Mouse (Mus musculus) adrenal gland, postnatal 25 days (tissue): ENCODE results near the gene Ccl9. TPM values are rescaled to one million over a fixed set of nuclear protein-coding genes. Genes with fewer than 3 reads are reported as not detected.
A peak's percentile ranks its signal among the peaks of the same experiment; 100 is the strongest.
"Not testable (repeated sequence)": the region's sequence is repeated elsewhere in the genome, so short reads cannot be mapped to it uniquely, and the experiment has no call there.

Experiments used
- DNase-seq: peaks from one replicate; pipeline ENCODE4 v3.0.0; 2021; ENCODE audit warnings: mixed read lengths
- total RNA-seq: library from RNA; stranded (reverse); gene quantifications from 2 replicates; pipeline ENCODE4 v1.2.3, GENCODE M21; 2021

Ccl9 gene
- total RNA-seq, 1 experiment from 2014 or later: 2.3 TPM

DNA sequence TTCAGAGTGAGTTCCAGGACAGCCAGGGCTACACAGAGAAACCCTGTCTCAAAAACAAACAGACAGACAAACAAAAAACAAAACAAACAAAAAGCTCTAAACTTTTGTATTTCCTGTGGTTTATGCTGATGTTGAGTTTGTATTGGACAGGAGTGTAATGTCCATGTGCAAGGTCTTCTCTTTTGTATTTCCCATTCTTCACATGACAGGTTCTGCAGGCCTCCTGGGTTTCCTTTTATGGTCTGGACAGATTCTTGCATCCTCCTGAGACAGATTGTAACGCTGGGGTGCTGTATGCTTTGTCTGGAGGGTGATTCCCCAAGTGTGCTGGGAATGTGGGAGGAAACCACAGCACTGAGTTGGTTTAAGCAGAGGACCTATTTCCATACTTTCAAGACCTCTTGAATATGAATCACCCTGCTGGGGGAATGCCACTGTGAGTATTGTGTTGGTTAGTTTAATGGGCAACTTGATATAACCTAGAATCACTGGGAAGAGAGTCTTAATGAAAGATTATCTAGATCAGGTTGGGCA is 2.3 kb upstream of the Ccl9 start:
- no peak for DNase-seq

DNA sequence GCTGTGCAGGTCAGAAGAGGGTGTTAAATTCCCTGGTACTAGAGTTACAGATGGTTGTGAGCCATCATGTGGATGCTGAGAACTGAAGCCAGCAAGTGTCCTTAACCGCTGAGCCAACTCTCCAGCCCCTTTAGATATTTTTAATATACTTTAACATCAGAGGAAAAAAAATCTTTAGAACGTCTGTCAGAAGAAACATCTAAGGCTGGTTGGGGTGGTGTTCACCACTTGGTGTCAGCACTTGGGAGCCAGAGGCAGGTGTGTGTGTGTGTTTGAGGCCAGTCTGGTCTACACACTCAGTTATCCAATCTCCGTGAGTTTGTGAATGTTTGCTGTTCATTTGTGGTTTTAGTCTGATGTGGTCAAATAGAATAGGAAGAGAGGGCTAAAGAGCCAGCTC is 563 bp upstream of the Ccl9 start:
- DNase-seq: no peak

DNA sequence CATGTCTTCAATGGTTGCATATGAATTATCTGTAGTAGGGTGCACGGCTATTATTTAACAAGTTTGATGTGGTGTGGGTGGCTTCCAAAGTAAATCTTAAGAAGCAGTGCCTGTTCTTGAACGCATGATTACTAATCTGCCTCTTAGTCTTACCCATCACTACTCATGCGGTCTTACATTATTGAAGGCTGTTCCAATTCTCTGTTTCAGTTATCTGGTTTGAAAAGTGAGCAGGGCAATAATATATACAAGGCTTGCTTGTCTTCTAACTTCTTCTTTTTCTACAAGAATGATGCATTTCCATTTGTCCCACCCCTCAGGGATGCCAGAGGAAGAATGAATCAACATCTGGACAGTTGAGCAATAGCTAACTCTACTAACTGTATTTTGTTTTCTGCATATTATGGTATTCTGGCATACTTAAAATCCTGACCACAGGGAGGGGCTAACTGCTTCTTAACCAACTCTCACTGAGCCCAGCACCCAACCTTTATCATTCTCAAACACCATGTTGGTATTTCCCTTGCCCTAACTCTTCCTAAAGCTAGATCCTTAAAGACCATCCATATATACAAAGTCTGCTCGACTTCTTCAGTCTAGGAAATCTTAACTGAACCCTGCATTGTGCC is 1.4 kb downstream of the Ccl9 start:
- no peak for DNase-seq

DNA sequence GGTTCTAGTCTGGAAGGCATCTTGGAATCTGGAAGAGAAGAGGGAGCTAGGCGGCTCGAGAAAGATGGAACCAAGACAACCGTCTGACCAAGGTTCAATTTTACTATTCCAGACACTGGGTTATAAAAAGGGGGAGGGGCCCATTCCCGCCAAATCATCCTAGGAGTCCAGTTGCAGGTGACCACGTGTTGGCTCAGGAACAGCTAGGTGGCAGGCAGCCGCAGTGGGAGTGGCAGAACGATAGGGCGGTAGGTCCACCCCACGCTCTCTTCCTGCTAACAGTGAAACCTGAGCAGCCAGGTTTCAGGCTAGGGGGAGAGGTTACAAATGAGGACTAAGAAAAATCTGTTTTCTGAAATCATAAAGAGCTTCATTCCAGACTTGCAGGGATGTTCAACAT is 5.6 kb downstream of the Ccl9 start:
- DNase-seq: no peak

DNA sequence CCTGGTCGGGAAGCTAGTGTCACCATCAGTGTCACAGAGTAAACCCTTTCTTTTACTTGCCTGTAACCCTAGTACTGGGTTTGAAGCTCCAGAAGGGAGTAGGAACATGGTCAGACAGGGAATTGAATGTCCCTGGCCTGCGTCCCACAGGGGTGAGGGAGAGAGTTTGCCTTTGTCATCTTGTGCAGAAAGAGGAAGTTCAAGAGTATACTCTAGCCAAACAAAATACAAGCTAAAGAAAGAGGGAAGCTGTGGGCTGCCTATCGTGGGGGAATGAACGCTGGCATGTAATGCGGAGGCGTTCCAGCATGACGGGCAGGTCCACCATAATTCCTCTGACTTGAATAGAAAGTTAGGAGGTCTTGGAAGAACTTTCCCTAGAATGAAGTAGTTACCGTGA is 6.2 kb downstream of the Ccl9 start:
- DNase-seq: no peak

DNA sequence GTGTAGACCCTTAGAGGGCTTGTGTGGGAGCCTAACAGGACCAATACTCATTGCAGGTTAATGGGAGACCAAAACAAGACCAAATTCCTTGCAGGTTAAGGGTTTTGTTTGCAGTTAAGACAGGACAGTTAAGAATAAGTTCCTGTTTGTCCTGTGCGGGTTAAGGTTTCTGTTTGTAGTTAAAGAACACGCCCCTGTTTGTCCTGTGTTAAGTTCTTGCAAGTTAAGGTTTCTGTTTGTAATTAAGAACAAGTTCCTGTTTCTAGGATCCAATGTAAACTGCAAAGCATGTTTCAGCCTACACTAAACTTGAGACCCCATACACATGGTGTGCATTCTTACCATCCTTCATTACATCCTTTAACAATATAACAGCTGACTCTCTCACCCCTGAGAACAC is 8.2 kb downstream of the Ccl9 start:
- DNase-seq: no peak

DNA sequence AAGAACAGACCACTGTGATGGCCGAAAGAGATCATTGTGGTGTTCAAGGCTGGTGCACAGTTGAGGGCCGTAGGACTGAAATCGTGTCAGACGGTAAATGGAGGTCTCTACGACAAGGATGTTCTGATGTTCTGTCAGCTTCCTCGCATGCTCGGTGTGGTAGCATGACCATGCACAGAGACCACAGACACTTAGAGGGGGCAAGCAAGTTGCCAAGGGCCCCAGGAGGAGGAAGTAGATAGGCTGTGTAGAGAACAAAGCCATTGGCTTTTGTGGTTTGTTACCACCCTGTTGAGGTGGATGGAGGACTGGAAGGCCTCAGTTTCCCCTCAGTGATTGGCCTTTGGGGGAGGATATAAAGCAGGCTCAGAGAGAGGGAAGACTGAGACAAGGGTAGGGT is 9.2 kb downstream of the Ccl9 start:
- no peak for DNase-seq

DNA sequence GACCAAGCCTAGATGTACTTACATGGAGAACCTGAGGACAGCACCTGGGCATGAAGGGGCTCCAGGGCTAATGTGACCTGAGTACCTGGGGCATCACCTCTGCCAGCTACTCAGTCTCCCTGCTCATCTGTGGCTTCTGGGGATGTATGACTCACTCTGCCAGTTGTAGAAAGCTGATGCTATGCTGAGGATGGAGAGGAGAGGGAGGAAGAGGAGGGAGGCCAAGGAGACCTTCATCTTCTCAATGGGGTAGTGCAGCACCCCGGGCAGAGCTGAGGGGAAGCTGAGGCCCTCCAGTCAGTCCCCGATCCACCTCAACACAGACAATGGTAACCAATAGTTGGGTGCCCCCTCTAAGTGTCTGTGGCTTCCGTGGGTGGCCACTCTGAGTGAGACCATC is 9.7 kb downstream of the Ccl9 start:
- DNase-seq: no peak

DNA sequence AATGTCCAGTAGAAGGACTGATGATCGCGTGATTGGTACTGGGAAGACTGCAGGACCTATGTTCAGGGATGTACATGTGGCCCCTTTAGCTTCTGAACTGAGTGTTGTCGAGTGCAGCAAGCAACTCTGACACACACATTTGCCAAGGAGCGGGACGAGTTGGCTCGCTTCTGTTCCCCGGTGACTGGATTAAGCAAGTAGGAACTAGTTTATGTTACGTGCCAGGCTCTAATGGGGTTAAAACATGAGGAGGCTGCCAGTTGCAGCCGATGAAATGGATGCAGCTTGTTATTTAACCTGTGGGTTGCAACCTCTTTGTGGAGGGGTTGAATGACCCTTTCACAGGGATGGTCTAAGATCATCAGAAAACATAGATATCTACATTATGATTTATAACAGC is 10.4 kb downstream of the Ccl9 start:
- DNase-seq: no peak

DNA sequence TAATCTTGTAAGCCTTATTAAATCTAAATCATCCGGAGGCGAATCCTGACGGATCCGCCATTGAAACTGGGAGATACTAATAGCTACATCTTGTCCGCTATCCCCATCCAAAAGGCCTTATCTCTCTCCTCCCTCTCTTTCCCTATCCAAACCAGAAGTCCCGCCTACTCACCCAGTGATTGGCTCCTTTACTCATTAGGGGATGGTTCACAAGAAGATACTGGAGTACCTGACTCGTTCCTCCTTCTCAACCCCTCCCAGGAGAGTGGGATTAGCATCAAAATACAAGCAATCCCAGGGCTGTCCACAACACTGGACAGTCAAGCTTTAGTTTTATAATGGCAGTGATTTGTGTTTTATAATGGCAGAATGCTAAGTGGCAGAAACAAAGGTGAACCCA is 11.1 kb downstream of the Ccl9 start:
- DNase-seq: no peak

DNA sequence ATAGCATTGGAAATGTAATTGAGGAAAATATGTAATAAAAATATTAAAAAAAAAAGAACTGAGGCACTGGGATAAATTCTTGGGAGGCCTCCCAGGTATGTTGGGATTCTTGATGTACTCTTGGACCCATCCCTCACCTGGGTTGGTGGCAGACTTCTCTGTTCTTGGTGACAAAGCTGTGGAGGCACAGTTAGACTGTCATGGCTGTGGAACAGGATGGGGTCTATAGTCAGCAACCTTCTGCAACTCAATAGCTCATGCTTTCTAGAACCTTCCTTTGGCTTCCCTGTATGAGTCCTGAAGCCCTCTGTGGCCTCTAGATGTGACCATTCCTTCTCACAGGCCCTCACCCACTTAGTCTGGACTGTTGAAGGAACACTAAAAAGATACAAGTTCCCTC is 11.8 kb downstream of the Ccl9 start:
- DNase-seq: no peak

DNA sequence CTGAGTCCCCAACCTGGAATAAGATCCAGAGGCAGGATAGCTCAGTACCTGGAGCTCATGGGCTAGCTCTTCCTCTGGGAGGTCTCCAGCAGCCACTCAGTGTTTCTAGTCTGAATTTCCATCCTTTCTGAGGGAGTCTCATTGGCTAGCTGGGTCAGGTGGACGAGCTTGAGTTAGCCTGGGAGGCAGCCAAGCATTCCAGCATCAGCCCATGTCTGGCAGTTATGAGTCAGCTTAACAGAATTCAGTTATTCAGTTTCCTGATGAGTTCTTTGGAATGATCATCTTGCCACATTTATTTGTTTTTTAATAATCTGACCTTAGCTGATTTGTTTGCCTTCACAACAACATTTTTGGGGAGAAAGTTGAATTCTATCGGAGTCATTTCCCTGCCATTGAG is 14.7 kb downstream of the Ccl9 start:
- peak; percentile 29 for DNase-seq

DNA sequence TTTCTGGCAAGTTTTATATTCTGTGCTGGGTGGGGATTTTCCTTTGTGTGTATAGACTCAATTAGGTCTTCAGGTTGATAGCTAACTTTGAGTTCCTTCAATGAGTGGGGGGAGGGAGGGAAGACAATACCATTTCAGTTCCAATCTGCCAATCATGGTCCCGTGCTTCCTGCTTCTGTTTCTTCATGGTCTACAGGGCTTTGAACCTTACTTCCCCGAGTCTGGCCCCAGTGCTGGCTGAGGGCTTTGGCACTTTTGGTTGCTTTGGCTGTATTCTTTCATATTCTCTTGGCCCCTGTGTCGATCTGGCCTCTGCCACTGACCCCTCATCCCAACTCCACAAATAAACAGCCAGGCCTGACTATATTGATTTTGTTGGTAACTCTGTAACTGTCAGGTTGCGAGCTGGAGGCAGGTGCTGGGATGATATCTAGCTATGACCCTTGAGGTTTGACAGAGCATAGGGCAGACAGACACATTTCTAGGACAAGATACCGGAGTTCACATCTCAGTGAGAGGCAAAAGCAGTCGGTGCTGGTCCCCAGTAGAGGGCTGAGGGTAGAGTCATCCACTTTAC is 16.0 kb downstream of the Ccl9 start:
- DNase-seq: no peak

DNA sequence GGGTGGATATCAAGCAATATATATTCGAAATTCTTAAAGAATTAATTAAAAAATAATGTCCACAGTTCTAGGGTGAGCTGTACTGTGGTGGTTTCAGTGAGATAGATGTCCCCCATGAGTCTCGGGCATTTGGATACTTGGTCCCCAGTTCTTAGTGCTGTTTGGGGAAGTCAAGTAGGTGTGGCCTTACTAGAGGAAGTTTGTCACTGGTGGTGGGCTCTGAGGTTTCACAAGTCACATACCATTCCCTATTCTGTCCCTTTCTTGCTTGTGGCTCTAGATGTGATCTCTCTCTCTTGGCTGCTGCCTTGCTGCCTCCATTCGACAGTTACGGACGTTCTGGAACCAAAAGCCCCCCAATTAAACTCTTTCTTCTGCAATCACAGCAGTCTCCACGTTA is 18.0 kb downstream of the Ccl9 start:
- no peak for DNase-seq

DNA sequence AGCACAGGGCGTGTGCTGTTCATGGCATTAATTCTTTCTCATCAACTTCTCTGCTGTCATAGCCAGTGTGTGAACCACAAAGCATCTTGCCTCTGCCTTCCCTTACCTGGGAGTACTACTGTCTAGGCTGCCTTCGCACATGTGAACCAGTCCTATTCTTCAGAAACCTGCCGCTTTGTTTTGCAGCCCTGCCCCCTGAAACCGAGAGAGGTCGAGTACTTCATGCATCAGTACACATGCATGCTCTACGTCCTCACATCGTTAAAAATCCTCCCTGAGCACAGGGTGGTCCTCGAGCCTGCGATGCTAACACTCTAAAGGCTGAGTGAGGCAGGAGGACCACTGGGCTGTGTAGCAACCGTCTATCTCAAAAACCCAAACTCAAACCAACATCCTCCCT is 21.4 kb downstream of the Ccl9 start:
- DNase-seq: no peak

DNA sequence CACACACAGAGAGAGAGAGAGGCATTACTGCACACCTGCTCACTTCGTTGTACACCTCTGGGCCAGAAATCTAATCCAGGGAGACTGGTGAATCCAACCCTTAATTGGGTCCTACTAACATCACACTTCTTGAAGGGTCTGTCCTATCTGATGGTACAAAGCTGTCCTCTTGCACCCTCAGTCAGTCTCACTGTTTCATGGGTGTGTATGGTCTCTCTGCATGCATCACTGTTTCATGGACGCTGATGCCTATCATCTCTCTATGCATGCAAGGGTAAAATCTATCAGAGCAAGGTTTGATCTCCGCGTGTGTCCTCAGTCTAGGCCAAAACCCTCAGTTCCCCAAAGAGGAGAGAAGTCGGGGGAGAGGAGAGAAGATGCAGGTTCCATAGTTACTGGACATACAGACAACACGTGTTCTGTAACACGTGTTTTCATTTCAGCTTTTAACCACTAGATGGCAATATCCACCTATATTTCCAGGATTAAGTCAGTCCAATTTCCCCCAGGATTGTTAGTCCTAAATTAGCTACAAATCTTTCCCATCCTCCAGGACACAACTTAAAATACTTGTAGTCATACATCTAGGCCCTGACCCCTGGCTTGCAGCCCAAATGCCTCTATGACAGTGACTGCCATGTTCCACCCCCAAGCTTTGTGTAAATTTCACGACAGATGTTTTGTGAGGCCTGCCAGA is 22.2 kb downstream of the Ccl9 start:
- DNase-seq: no peak

DNA sequence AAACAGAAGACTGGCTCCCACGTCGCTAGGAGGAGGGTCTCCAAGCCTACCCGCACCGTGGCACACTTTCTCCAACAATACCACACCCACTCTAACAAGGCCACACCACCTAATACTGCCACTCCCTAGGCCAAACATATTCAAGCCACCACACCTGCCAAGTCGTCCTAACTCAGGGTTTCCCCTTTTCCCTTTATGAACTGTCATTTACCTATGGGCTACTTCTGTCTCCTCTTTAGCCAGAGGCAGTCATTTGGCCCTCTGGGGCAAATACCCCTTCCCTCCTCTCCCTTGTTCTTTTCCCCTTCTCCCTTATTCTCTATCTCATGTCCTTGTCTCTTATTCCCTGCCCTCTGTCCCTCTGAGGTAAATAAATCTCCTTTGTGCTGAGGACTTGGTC is 26.8 kb downstream of the Ccl9 start:
- no peak for DNase-seq

DNA sequence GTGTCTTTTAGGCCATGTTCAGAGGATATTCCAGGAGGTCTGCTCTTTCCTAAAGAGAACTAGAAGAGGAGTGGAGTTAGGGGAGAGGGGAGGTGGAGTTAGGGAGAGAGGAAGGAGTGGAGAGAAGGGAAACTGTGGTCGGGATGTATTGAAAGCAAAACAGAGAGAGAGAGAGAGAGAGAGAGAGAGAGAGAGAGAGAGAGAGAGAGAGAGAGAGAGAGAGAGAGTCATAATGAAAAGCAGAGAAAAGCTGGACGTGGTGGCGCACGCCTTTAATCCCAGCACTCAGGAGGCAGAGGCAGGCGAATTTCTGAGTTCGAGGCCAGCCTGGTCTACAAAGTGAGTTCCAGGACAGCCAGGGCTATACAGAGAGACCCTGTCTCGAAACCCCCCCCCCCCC is 27.4 kb downstream of the Ccl9 start:
- DNase-seq: not testable (repeated sequence)

DNA sequence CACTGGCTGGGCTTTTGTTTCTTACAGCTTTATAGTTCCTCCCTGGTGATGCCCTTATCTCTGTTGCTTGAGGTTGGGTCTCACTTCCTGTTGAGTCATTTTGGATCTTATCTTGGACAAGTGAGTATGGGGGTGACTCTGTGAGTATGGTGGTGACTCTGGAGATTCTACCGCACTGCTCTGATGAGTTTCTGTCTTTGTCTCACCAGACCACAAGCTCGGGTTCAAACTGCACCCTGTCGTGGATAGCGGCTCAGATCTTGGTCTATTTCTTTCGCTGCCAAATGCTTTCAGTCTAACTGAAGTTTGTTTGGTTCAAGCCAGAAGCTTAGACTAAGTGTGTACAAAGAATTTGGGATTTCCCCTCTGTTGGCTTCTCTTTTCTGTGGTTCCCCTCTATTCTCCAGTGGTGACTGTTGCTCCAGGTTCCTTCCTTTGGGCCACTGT is 28.2 kb downstream of the Ccl9 start:
- no peak for DNase-seq

DNA sequence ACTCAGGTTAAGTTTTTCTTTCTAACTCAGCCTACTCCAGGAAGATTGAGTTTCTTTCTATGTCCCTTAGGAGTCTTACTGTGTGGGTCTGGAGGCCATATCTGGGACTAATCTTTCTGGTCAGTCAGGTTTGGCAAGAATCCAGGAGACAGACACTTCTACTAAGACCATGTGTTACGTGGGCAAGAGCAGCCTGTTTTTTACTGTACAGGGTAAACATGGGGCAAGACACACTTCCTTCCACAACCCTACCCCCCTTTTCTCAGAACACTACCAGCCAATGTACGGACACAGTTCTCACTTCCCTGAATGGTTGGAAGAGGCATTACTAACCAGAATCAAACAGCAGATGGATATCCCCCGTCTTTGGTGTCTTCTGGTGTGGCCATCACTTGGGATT is 34.2 kb downstream of the Ccl9 start:
- no peak for DNase-seq

DNA sequence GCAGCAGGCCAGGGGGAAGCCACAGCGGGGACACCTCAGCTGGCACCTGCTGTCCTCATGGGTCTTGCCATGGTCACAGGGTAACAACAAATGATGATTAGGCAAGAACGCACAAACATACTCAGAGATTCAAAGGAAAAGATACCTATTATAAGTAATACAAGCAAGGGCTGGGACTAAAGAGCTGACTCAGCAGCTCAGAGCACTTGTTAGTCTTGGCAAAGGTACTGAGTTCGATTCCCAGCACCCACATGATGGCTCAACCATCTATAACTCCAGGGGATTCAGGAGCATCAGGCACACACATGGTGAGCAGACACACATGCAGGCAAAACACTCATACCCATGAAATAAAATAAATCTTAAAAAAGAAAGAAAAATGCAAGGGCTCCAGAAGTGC is 37.0 kb downstream of the Ccl9 start:
- no peak for DNase-seq

DNA sequence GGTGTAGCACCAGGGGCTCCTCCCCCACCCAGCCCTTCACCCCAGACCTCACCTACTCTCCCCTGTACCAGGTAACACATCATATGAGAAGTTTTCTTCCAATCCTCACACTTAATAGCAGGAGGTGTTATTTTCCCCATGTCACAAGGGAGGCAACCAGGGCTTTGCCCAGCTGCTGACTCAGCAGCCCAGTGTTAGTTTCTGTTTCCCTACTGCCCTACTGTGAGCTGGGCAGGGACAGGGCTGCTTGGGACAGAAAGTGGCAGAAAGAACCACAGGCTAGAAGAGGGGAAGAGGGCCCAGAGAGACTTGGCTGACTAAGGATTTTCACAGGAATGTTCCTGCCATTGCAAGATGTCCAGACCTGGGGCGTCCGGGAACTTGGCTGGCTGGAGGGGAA is 37.5 kb downstream of the Ccl9 start:
- DNase-seq: no peak

DNA sequence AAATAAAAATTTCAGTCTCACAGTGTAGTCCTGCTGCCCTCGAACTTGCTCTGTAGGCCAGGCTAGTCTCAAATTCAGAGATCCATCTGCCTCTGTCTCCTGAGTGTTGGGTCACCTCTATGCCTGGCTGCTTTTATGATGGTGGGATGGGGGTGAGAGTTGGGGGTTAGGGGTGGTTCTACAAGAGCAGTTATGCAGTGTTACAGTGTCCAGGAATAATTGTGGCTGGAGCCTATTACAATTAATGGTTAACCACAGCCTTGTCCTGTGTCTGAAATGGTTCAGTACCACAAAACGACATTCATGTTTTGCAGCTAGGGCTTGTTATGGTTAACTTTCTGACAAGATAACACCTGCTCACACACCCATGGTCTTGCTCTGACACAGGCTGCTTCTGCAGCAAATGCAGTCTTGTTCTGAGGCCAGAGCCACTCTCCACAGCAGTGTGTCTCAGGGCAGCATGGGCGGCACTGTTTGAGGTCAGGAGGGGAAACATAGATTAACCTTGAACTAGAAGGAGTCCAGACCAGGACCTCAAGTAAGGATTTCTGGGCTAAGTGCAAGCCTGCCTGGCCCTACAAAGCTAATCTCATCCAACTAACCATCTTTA is 39.6 kb downstream of the Ccl9 start:
- DNase-seq: no peak
